8 mouse cellular contexts compared by ENCODE assay signal in the genomic region with DNA sequence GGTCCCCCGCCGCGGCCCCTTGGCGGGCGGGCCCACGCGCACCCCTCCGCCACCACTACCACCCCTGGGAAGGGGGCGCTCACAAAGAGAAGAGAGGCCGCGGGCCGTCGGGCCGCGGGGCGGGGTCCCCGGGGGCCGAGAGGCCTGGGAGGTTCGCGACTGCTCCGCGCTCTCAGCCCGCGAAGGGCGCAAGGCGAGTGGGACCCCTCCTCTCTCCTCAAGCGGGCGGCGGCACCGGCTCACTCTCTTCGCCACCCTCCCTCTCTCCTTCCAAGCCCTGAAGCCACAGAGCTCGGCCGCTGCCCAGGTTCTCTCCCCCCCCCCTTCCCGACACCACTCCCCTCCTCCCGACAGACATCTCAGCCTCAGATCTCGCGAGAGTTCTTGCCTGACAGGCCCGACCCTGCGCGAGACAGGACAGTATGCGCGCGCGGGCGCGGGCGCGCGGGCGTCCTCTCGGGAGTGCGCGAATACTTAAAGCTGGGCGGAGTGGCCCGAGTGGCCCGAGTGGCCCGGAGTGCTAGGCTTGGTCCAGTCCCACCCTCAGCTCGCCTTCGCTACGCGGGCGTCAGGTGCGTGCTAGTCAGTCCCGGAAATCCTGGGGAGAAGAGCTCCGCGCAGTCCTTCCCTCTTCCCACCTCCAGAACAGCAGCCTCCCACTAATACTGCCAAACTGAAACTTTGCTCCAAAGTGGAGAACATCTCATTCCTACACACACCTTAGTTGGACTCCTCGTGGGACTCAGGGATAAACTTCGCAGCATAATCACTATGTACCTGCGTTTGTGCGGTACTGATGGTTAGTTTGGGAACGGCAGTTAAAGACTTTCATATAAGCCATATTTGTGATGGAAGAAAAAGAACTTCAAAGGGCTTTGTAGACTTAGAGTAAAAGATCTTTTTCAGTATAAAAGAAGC. TPM values are rescaled to one million over a fixed set of nuclear protein-coding genes. Genes with fewer than 3 reads are reported as not detected.
DNase-seq lines count a peak whose midpoint lies in the region; ATAC-seq lines count a peak whose summit lies in the region.

A gene (minus strand): TSS at position 278 of the 918 bp plus-strand sequence.

- ATAC-seq in erythroblast, adult 5-6 weeks (replicated peaks; ENCODE audit: low FRiP score, poor library complexity, severe bottlenecking) = peak; percentile 93
- peak; percentile 94 for ATAC-seq in kidney, embryonic 15.5 days (replicated peaks; ENCODE audit: low FRiP score)
- peak; percentile 94 for ATAC-seq in monocyte, adult 5-6 weeks (replicated peaks; ENCODE audit: insufficient number of reproducible peaks, low FRiP score, low TSS enrichment, poor library complexity, severe bottlenecking)

- peaks cover 13% of the 10 kb centered on the region for H3K36me3 ChIP-seq in heart, embryonic 10.5 days
- H3K36me3 ChIP-seq in kidney, embryonic 15.5 days = peaks cover 10% of the 10 kb centered on the region; the same call in 1 of the 2 replicates

- H3K9ac ChIP-seq in kidney, embryonic 15.5 days = peak within 1 kb of the TSS; percentile 100

- 1% methylated on average over 67 of the region's 71 CpGs for WGBS in heart, embryonic 10.5 days
- under 1% methylated on average over 64 of the region's 71 CpGs for WGBS in kidney, embryonic 15.5 days

- DNase-seq in B cell, adult 2 months = peak; percentile 95
- peak; percentile 99 for DNase-seq in brain, adult 2 months (ENCODE audit: low read depth, low spot score)
- DNase-seq in heart, embryonic 10.5 days (ENCODE audit: low spot score) = peak; percentile 98
- peak; percentile 98 for DNase-seq in liver
- peak; percentile 97 to 98 for DNase-seq in spleen, postnatal 4 days (ENCODE audit: low spot score in 2 of 2)

- H3K4me3 ChIP-seq in heart, embryonic 10.5 days = peak within 1 kb of the TSS; percentile 100
- peak within 1 kb of the TSS; percentile 98 for H3K4me3 ChIP-seq in kidney, embryonic 15.5 days (replicated peaks)

- H3K4me1 ChIP-seq in heart, embryonic 10.5 days = peaks cover 15% of the 10 kb centered on the region; the same call in 1 of the 2 replicates
- H3K4me1 ChIP-seq in kidney, embryonic 15.5 days = peaks cover 28% of the 10 kb centered on the region

- H3K9me3 ChIP-seq in heart, embryonic 10.5 days = no peaks in the 10 kb centered on the region
- H3K9me3 ChIP-seq in kidney, embryonic 15.5 days (replicated peaks) = no peaks in the 10 kb centered on the region

- H3K4me2 ChIP-seq in kidney, embryonic 15.5 days = peak within 1 kb of the TSS; percentile 74

- H3K27me3 ChIP-seq in heart, embryonic 10.5 days (ENCODE audit: insufficient read depth, poor library complexity, severe bottlenecking) = no peaks in the 10 kb centered on the region
- H3K27me3 ChIP-seq in kidney, embryonic 15.5 days = no peaks in the 10 kb centered on the region

- H3K27ac ChIP-seq in heart, embryonic 10.5 days = peak within 1 kb of the TSS; percentile 100
- H3K27ac ChIP-seq in kidney, embryonic 15.5 days = peak within 1 kb of the TSS; percentile 95

RNA-seq across cellular contexts. Expression of the gene that starts here (rescaled TPM):
- total RNA-seq in erythroblast, adult 5-6 weeks (2015; ENCODE audit: low replicate concordance) = 9.8 and 20.9 TPM in 2 replicates
- total RNA-seq in erythroblast, adult 5-6 weeks (2017; ENCODE audit: low replicate concordance) = 24.4 and 25.3 TPM in 2 replicates
- polyA plus RNA-seq in heart, embryonic 10.5 days (2016; fragmentation: Nextera tagmentation; extraction: Ambion mirVana) = 10.9 and 12.8 TPM in 2 replicates
- 15.5 and 15.9 TPM in 2 replicates for polyA plus RNA-seq in kidney, embryonic 15.5 days (2015; fragmentation: Nextera tagmentation; extraction: Ambion mirVana)
- 63.1 to 91.5 TPM (median 68.0 TPM) in 3 replicates for total RNA-seq in monocyte, adult 5-6 weeks (2017)

Comparison
In these comparisons a context has a peak if more than half of its experiments do, and no peak if none do; other contexts are left out.
1. Peak in every context shown above with its lines: DNase-seq, ATAC-seq, H3K4me3 ChIP-seq and H3K27ac ChIP-seq.